Mouse (Mus musculus): ENCODE data around the gene Sstr3. TPM values are rescaled to one million over a fixed set of nuclear protein-coding genes. Genes with fewer than 3 reads are reported as not detected.

Sstr3 gene
- total RNA-seq (2023) = not detected

DNA sequence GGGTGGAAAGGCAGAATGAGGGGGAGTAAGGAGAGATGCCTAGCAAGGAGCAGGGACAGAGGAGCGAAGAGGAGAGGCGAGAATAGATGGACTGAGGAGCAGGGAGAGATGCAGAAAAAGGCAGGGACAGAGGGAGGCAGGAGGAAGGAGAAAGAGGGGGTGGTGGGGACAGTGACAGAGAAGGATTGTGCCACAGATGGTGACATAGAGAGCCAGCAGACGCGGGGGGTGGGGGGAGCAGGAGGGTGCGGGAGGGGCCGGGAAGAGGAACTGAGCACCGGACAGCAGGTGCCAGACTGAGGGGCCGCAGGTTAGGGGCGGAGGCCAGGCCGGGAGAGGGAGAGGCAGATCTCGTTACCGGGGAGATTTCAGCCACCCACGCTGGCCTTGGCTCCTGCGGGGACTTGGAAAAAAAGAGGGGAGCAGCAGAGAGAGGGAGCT, at the start of gene Sstr3:
Gene Sstr3 (minus strand): TSS at position 125 of the 441 bp plus-strand sequence.

DNA sequence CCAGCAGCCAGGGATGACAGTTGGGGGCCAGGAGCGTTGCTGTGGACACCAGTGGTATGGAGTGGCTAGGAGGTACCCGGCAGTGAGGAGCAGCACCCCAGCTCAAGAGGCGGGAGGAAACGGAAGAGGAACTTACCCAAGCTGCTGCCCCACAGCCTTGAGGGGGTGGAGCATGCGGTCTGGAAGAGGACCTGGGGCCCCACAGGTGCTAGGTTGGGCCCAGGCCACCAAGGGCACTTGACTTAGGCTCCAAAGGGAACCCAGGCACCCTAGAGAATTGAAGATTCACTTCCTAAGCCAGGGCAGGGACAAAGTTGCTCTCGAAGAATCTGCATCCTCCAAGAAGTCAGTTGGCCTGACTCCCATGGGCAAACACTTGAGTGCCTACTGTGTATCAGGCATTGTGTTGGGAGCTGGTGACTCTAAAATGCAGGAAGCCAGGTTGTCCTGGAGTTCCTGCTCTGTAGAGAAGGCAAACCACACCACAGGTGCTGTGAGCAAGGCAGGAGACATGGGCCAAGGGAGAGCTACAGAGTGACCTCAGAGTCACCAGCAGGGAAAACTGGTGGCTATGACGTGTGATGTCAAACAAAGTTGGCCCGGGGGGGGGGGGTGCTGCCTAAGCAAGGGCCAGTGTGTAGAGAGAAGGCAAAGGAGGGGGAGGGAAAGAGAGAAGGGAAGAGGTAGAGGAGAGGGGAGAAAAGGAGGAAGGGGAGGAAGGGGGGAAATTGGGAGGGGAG, 28.3 kb upstream of the Sstr3 start, which contains the start of gene Rac2:
Gene Rac2 (minus strand): TSS at position 126 of the 740 bp plus-strand sequence.

DNA sequence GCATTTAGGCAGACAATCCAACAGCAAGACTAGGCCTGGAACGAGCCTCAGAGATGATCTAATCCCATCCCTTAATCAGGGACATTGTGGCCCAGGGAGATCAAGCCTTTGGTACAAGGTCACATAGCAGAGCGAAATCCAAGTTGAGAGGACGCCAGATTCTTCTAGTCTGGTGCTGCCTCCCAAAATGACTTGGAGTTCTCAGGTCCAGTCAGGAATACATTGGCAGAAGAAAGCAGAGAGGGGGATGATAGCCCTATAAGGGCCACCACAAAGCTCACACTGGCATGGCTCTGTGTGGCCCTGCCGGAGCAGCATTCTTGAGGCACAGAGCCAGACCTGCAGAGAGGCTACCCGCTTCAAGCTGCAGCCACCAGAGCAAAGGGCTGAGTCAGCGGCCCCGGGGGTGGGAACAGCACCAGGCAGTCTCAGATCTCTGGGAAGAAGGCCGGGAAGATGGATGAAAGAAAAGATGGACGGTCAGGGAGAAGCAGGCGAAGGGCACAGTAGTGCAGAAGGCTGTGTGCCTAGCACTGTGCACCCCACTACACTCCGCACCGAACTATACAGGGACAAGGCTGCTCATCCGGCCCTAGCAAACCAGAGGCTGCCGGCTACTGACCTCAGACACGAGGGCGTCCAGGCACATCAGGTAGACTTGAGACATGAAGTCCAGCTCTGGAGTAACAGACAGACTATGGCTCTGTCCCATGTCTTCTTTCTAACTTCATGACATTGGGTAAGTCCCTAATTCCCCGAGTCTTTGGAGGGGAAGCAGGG, 13.6 kb downstream of the Sstr3 start, which contains the start of gene C1qtnf6:
Gene C1qtnf6 (minus strand): TSS at position 746 of the 780 bp plus-strand sequence.

DNA sequence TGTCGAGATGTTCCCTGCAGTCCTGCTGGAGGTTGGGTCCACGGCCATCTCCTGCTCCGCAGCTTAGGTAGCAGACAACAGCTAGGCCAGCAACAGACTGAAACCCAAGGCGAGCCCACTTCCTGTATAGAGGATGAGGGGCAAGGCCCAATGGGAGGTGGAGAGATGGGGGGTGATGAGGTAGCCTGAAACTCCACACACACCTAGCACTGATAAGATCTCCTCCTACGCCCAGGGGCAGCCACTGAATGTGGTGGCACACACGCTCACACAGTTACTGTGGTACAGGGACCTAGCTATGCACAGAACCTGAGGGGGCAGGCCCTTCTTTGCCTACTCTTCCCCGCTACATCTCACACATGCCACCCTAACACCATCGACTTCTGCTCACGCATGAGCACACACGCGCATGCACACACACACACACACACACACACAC, 49.5 kb downstream of the Sstr3 start, which contains the start of gene Il2rb:
Gene Il2rb (minus strand): TSS at position 304 of the 439 bp plus-strand sequence.

Other genes with a start within 250 kb of the Sstr3 start
- 10 to 100 TPM; 25.8 to 37.3 TPM for gene Csf2rb2, start 239.0 kb downstream of the Sstr3 start, total RNA-seq (2023)
- gene Csf2rb, start 218.9 kb downstream of the Sstr3 start, total RNA-seq (2023) = 100 to 1,000 TPM; 168 to 216 TPM
- not detected for gene Tex33, start 148.8 kb downstream of the Sstr3 start, total RNA-seq (2023)
- gene Tst, start 138.8 kb downstream of the Sstr3 start, total RNA-seq (2023) = 10 to 100 TPM; 19.8 to 23.5 TPM
- gene Mpst, start 138.3 kb downstream of the Sstr3 start, total RNA-seq (2023) = 10 to 100 TPM; 34.0 to 38.3 TPM
- 1 to 10 TPM; 5.8 to 7.5 TPM for gene Kctd17, start 116.1 kb downstream of the Sstr3 start, total RNA-seq (2023)
- gene Tmprss6, start 76.1 kb downstream of the Sstr3 start, total RNA-seq (2023) = under 1 TPM in 1 of 2 experiments, not detected in 1; 0.11 TPM
- under 1 TPM; 0.64 to 0.88 TPM for gene Il2rb, start 49.4 kb downstream of the Sstr3 start, total RNA-seq (2023)
- 1 to 10 TPM in 1 of 2 experiments, under 1 TPM in 1; 0.92 to 1.5 TPM for gene C1qtnf6, start 13.3 kb downstream of the Sstr3 start, total RNA-seq (2023)
- gene Rac2, start 28.1 kb upstream of the Sstr3 start, total RNA-seq (2023) = 1,000 to 10,000 TPM; 1,433 to 1,468 TPM
- 100 to 1,000 TPM; 159 to 178 TPM for gene Cyth4, start 52.4 kb upstream of the Sstr3 start, total RNA-seq (2023)
- gene Elfn2, start 174.1 kb upstream of the Sstr3 start, total RNA-seq (2023) = under 1 TPM; 0.11 to 0.33 TPM
- gene Mfng, start 228.8 kb upstream of the Sstr3 start, total RNA-seq (2023) = 10 to 100 TPM; 13.3 to 16.6 TPM

Data from neutrophil, adult 83 days (primary cell).